In genomic region chr4:83379746-83380145, GRCm38 (mm10) we compare ENCODE assay signal across 26 mouse cellular contexts. TPM values are rescaled to one million over a fixed set of nuclear protein-coding genes. Genes with fewer than 3 reads are reported as not detected.
DNase-seq lines count a peak whose midpoint lies in the region; TF ChIP-seq lines count a peak whose summit lies in the region.
"Had no signal": no experiment of that assay in that cellular context is flagged by ENCODE, and none has a peak within 500 bp of the region (broad histone marks: within the 10 kb centered on the region; RNA-seq: fewer than 3 reads in every experiment).

No protein-coding gene starts in this region.

- H3K36me3 ChIP-seq in myocyte (ENCODE audit: control insufficient read depth, insufficient read depth), result no peaks in the 10 kb centered on the region
- no peaks in the 10 kb centered on the region for H3K36me3 ChIP-seq in hindbrain, embryonic 10.5 days
- H3K36me3 ChIP-seq: embryonic facial prominence, embryonic 10.5 days; embryonic facial prominence, embryonic 13.5 days; forebrain, embryonic 10.5 days; G1E; heart, embryonic 12.5 days; heart, embryonic 15.5 days had no signal

- 90% methylated on average over 6 of the region's 6 CpGs for WGBS in hindbrain, embryonic 10.5 days

- H3K4me2 ChIP-seq in myocyte (ENCODE audit: low read depth), result peak overlapping the region; percentile 74
- H3K4me2 ChIP-seq: embryonic facial prominence, embryonic 13.5 days; forebrain, embryonic 13.5 days; heart, embryonic 12.5 days; heart, embryonic 15.5 days; hindbrain, embryonic 14.5 days had no signal

- no peaks in the 10 kb centered on the region for H3K79me2 ChIP-seq in myocyte (ENCODE audit: control insufficient read depth, insufficient read depth)

- TF ChIP-seq POLR2A in myocyte (IDR thresholded peaks at IDR 0.05; ENCODE audit: insufficient read length, low read depth), result no peak

- H3K4me1 ChIP-seq in hindbrain, embryonic 10.5 days (replicated peaks), result peaks cover 5% of the 10 kb centered on the region; the same call in 1 of the 2 replicates
- H3K4me1 ChIP-seq: embryonic facial prominence, embryonic 10.5 days; forebrain, embryonic 13.5 days; heart, embryonic 12.5 days; heart, embryonic 15.5 days had no signal

- DNase-seq in heart, adult 11 months, result peak; percentile 73
- no peak for DNase-seq in heart, adult 8-10 months (ENCODE audit: low spot score)
- peak; percentile 34 for DNase-seq in NIH3T3 (ENCODE audit: low read depth)
- no peak for DNase-seq in hindbrain, embryonic 10.5 days (ENCODE audit: low spot score)
- no peak for DNase-seq in thymus, adult 18-20 months
- DNase-seq: adrenal gland, postnatal 25 days; B cell, adult 2 months; cerebellum, adult 18-20 months; cerebellum, adult 9-11 months; cerebellum, postnatal 25 days; embryo, embryonic 11 days; gastrocnemius, postnatal 10 days; gastrocnemius, postnatal 36 days; heart, postnatal 10 days; heart, postnatal 36 days had no signal

- no peak overlapping the region for H3ac ChIP-seq in myocyte (ENCODE audit: control insufficient read depth, insufficient read length)

- H3K9me3 ChIP-seq in hindbrain, embryonic 10.5 days, result no peaks in the 10 kb centered on the region
- H3K9me3 ChIP-seq: embryonic facial prominence, embryonic 10.5 days; embryonic facial prominence, embryonic 13.5 days; forebrain, embryonic 10.5 days; forebrain, embryonic 13.5 days; G1E; heart, embryonic 12.5 days; heart, embryonic 15.5 days had no signal

- H3K27ac ChIP-seq in hindbrain, embryonic 10.5 days, result no peak overlapping the region
- H3K27ac ChIP-seq: embryonic facial prominence, embryonic 10.5 days; embryonic facial prominence, embryonic 13.5 days; forebrain, embryonic 10.5 days; forebrain, embryonic 13.5 days; heart, embryonic 15.5 days; hindbrain, embryonic 14.5 days; hindbrain, postnatal 0 days had no signal

- no peaks in the 10 kb centered on the region for H3K27me3 ChIP-seq in myocyte (ENCODE audit: control insufficient read depth, insufficient read depth, insufficient read length)
- no peaks in the 10 kb centered on the region for H3K27me3 ChIP-seq in hindbrain, embryonic 10.5 days (ENCODE audit: insufficient read depth, poor library complexity, severe bottlenecking)
- H3K27me3 ChIP-seq: CH12.LX; embryonic facial prominence, embryonic 13.5 days; forebrain, embryonic 13.5 days; heart, embryonic 15.5 days had no signal

- H3K4me3 ChIP-seq in myocyte, result no peak overlapping the region
- no peak overlapping the region for H3K4me3 ChIP-seq in hindbrain, embryonic 10.5 days
- H3K4me3 ChIP-seq: embryonic facial prominence, embryonic 10.5 days; embryonic facial prominence, embryonic 13.5 days; forebrain, embryonic 10.5 days; forebrain, embryonic 13.5 days; heart, embryonic 12.5 days; heart, embryonic 15.5 days had no signal

TF ChIP-seq in myocyte, 11 proteins besides CTCF, POLR2A, EP300 and RAD21:
- TF ChIP-seq SRF (IDR thresholded peaks at IDR 0.05; ENCODE audit: control insufficient read depth, insufficient read length, low read depth) (no peak), E2F4 (IDR thresholded peaks at IDR 0.05; ENCODE audit: insufficient read depth) (no peak), MAX (IDR thresholded peaks at IDR 0.05; ENCODE audit: low read depth) (no peak), USF1 (IDR thresholded peaks at IDR 0.05; ENCODE audit: low read depth) (no peak), MYOG (IDR thresholded peaks at IDR 0.05; ENCODE audit: control insufficient read depth in 1 of 3, insufficient read depth in 1 of 3, insufficient read length in 2 of 3, low read depth in 2 of 3) (no peak), TCF3 (IDR thresholded peaks at IDR 0.05; ENCODE audit: insufficient read length, low read depth) (no peak), POLR2AphosphoS2 (IDR thresholded peaks at IDR 0.05; ENCODE audit: insufficient read length, low read depth) (no peak), CEBPB (IDR thresholded peaks at IDR 0.05; ENCODE audit: insufficient read depth, poor library complexity, severe bottlenecking) (no peak), REST (IDR thresholded peaks at IDR 0.05; ENCODE audit: insufficient read depth, insufficient read length) (no peak), TCF12 (IDR thresholded peaks at IDR 0.05; ENCODE audit: insufficient read depth, poor library complexity, severe bottlenecking) (no peak), MYOD1 (IDR thresholded peaks at IDR 0.05; ENCODE audit: control insufficient read depth in 1 of 3, insufficient read length in 2 of 3, low read depth in 2 of 3) (no peak)

RNA-seq across cellular contexts. Expression of gene Snapc3, which starts 37.8 kb away (rescaled TPM):
- total RNA-seq in heart, adult 8-10 months (2022), result 10 to 100 TPM; 13.0 to 17.1 (median 16.6) TPM
- 18.4 TPM for polyA plus RNA-seq in myocyte (2012; fragmentation: generic; extraction: Trizol)
- polyA plus RNA-seq in hindbrain, embryonic 10.5 days (2016; fragmentation: Nextera tagmentation; extraction: Ambion mirVana), result 63.8 and 65.1 TPM in 2 replicates

RNA-seq across cellular contexts. Expression of gene Ttc39b, which starts 55.7 kb away (rescaled TPM):
- total RNA-seq in heart, adult 8-10 months (2022), result 10 to 100 TPM; 18.5 to 23.7 (median 20.8) TPM
- 19.3 TPM for polyA plus RNA-seq in myocyte (2012; fragmentation: generic; extraction: Trizol)
- 1.8 and 2.5 TPM in 2 replicates for polyA plus RNA-seq in hindbrain, embryonic 10.5 days (2016; fragmentation: Nextera tagmentation; extraction: Ambion mirVana)
- polyA plus RNA-seq: G1E had no signal

Comparison
In these comparisons a context has a peak if more than half of its experiments do, and no peak if none do; other contexts are left out.
1. DNase-seq: peak in heart, adult 11 months (single experiment) and NIH3T3 (single experiment); none in heart, adult 8-10 months (single experiment), hindbrain, embryonic 10.5 days (single experiment) and thymus, adult 18-20 months (0 of 2).